Mouse (Mus musculus): ENCODE results near the gene Rabggta. TPM values are rescaled to one million over a fixed set of nuclear protein-coding genes. Genes with fewer than 3 reads are reported as not detected.

Rabggta gene
- total and polyA plus RNA-seq, 2 experiments from 2014 or later = 21.8 to 36.8 TPM

DNA sequence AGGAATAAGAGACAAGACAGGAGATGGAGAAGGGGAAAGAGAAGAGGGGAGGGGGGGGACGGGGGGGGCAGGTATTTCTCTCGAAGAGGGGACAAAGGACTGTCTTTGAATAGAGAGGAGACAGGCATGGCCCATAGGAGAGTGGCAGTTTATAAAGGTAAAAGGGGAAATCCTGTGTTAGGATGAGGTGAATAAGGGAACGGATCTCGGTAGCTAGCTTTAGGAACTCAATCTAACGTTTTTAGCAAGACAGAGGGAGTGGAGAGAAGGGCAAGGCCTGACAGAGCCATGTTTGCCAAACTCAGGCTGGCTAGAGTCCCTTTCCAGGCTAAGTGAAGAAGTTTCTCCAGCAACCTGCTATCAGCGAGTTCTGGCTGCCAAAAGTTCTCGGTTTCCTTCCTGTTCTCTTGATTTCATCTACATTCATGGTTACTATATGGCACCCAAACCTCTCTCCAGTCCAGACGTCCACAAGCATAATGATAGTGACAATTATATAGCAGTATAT, 429 bp upstream of the Rabggta start:
- DNase-seq (ENCODE audit: low spot score) = no peak
- no peaks in the 10 kb centered on the region; the same call in 1 of the 2 replicates for H3K4me1 ChIP-seq (ENCODE audit: control insufficient read depth, insufficient read depth)
- no peaks in the 10 kb centered on the region for H3K27me3 ChIP-seq (ENCODE audit: control insufficient read depth, insufficient read depth, low read length)
- H3K36me3 ChIP-seq (replicated peaks; ENCODE audit: control insufficient read depth, insufficient read depth, low read length) = peaks cover 2% of the 10 kb centered on the region
- H3K4me2 ChIP-seq (ENCODE audit: low read depth, low read length) = peak overlapping the region; percentile 68
- TF ChIP-seq CTCF (IDR thresholded peaks at IDR 0.05; ENCODE audit: low read depth) = no peak
- TF ChIP-seq EP300 (IDR thresholded peaks at IDR 0.05; ENCODE audit: low read depth) = no peak
- no peak overlapping the region for H3K27ac ChIP-seq (ENCODE audit: low read depth)
- ATAC-seq (ENCODE audit: insufficient read depth, low read depth) = no peak
- no peaks in the 10 kb centered on the region for H3K9me3 ChIP-seq (replicated peaks; ENCODE audit: control insufficient read depth, low read length)
- H3K9ac ChIP-seq (replicated peaks; ENCODE audit: low read depth, low read length) = 0 out of 2 replicates have a peak overlapping the region, but pooled peaks have one; percentile 12
- WGBS = 40% methylated on average over 8 of the region's 8 CpGs
- H3K4me3 ChIP-seq (ENCODE audit: low read depth, low read length) = peak overlapping the region; percentile 80

DNA sequence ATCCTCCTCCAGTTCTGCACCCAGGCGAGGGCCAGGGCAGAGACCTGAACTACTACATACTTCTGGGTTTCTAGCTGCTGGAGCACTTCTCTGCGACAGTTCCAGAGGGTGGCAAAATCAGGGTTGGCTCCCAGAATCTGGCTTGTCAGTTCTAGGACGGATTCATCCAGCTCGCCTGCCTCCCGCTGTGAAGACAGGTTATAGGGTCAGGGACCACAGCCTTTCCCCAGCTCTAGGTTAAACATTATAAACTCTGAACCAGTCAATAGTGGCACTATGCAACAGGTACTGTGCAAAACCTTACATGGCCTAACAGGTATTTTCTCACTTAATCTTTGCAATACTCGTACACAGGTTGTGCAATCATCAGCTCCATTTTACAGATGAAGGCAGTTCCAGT, 987 bp downstream of the Rabggta start:
- no peak for DNase-seq (ENCODE audit: low spot score)
- TF ChIP-seq CTCF (IDR thresholded peaks at IDR 0.05; ENCODE audit: low read depth) = no peak
- WGBS = 91% methylated on average over 6 of the region's 6 CpGs

DNA sequence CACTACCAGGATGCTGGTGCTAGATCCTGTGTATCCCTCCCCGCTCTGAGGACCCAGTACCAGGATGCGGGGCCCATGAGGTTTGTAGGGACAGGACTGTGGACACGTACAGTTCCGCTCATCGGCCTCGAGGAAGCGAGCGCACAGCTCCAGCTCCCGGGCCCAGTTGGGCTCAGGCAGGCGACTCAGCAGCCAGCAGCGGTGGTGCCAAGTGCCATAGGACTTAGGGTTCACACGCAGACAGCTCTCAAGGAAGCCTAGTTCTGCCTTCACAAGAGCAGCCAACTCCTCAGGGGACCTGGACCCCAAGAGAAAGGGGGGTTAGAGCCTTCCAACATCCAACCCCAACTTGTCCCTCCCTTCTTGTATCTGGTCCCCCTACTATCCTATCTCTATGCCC, 1.4 kb downstream of the Rabggta start:
- Histone ChIP-seq H3K9ac (replicated peaks; ENCODE audit: low read depth, low read length) (no peak overlapping the region), H3K4me2 (ENCODE audit: low read depth, low read length) (no peak overlapping the region), H3K4me1 (ENCODE audit: control insufficient read depth, insufficient read depth) (no peaks in the 10 kb centered on the region; the same call in 1 of the 2 replicates), H3K27ac (ENCODE audit: low read depth) (no peak overlapping the region), H3K27me3 (ENCODE audit: control insufficient read depth, insufficient read depth, low read length) (no peaks in the 10 kb centered on the region), H3K9me3 (replicated peaks; ENCODE audit: control insufficient read depth, low read length) (no peaks in the 10 kb centered on the region), H3K36me3 (replicated peaks; ENCODE audit: control insufficient read depth, insufficient read depth, low read length) (peaks cover 17% of the 10 kb centered on the region), H3K4me3 (ENCODE audit: low read depth, low read length) (no peak overlapping the region)
- no peak for TF ChIP-seq CTCF (IDR thresholded peaks at IDR 0.05; ENCODE audit: low read depth)
- no peak for TF ChIP-seq EP300 (IDR thresholded peaks at IDR 0.05; ENCODE audit: low read depth)
- no peak for ATAC-seq (ENCODE audit: insufficient read depth, low read depth)
- 94% methylated on average over 12 of the region's 12 CpGs for WGBS
- no peak for DNase-seq (ENCODE audit: low spot score)

More for the DNA sequence above, 987 bp downstream of the Rabggta start:
- no peaks in the 10 kb centered on the region for H3K9me3 ChIP-seq (replicated peaks; ENCODE audit: control insufficient read depth, low read length)
- peak overlapping the region; percentile 68 for H3K4me2 ChIP-seq (ENCODE audit: low read depth, low read length)
- ATAC-seq (ENCODE audit: insufficient read depth, low read depth) = no peak
- peak overlapping the region; percentile 80 for H3K4me3 ChIP-seq (ENCODE audit: low read depth, low read length)
- H3K27me3 ChIP-seq (ENCODE audit: control insufficient read depth, insufficient read depth, low read length) = no peaks in the 10 kb centered on the region
- H3K27ac ChIP-seq (ENCODE audit: low read depth) = no peak overlapping the region
- no peaks in the 10 kb centered on the region; the same call in 1 of the 2 replicates for H3K4me1 ChIP-seq (ENCODE audit: control insufficient read depth, insufficient read depth)
- H3K9ac ChIP-seq (replicated peaks; ENCODE audit: low read depth, low read length) = no peak overlapping the region
- H3K36me3 ChIP-seq (replicated peaks; ENCODE audit: control insufficient read depth, insufficient read depth, low read length) = peaks cover 16% of the 10 kb centered on the region

DNA sequence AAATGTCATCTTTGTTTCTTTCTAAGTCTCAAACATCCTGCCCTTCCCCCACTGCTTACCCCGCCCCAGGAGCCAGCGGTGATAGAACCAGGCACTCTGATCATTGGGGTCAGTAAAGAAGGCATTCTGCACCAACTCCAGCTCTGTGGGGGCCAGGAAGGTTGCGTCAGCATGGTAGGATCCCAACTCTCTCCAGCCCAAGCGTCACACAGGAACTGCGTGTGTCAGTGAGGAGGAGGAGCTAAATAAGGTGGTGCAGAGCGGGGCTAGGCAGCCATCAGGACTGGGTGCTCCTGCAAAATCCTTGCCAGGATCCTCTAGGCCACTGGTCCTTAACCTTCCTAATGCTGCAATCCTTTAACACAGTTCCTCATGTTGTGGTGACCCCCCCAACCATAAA, 2.3 kb downstream of the Rabggta start:
- no peak for DNase-seq (ENCODE audit: low spot score)
- H3K9ac ChIP-seq (replicated peaks; ENCODE audit: low read depth, low read length) = no peak overlapping the region
- WGBS = 91% methylated on average over 6 of the region's 6 CpGs
- no peaks in the 10 kb centered on the region; the same call in 1 of the 2 replicates for H3K4me1 ChIP-seq (ENCODE audit: control insufficient read depth, insufficient read depth)
- H3K4me2 ChIP-seq (ENCODE audit: low read depth, low read length) = no peak overlapping the region
- TF ChIP-seq CTCF (IDR thresholded peaks at IDR 0.05; ENCODE audit: low read depth) = no peak
- TF ChIP-seq EP300 (IDR thresholded peaks at IDR 0.05; ENCODE audit: low read depth) = no peak
- H3K27me3 ChIP-seq (ENCODE audit: control insufficient read depth, insufficient read depth, low read length) = no peaks in the 10 kb centered on the region
- H3K9me3 ChIP-seq (replicated peaks; ENCODE audit: control insufficient read depth, low read length) = no peaks in the 10 kb centered on the region
- no peak overlapping the region for H3K4me3 ChIP-seq (ENCODE audit: low read depth, low read length)
- no peak for ATAC-seq (ENCODE audit: insufficient read depth, low read depth)
- no peak overlapping the region for H3K27ac ChIP-seq (ENCODE audit: low read depth)
- H3K36me3 ChIP-seq (replicated peaks; ENCODE audit: control insufficient read depth, insufficient read depth, low read length) = peaks cover 17% of the 10 kb centered on the region

DNA sequence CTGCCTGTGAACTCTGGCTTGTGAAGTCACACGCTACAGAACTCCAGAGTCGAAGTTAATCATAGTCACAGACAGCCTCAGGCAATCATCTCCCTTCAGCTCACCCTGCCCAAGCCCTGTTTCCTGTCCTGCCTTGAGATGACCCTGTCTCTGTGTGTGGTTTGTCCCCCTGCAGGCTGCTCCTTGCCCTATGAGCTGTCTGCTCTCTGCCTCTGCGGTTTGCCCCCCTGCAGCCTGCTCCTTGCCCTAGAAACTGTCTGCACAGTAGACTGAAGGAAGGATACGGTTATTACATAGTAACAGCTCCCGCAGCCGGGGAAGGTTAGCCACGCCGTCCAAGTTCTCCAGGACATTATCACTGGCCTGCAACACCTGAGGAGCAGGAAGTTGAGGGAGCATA, 5.2 kb downstream of the Rabggta start:
- 81% methylated on average over 8 of the region's 8 CpGs for WGBS
- Histone ChIP-seq H3K27ac (ENCODE audit: low read depth) (no peak overlapping the region), H3K4me2 (ENCODE audit: low read depth, low read length) (no peak overlapping the region), H3K9me3 (replicated peaks; ENCODE audit: control insufficient read depth, low read length) (no peaks in the 10 kb centered on the region), H3K36me3 (replicated peaks; ENCODE audit: control insufficient read depth, insufficient read depth, low read length) (peaks cover 17% of the 10 kb centered on the region), H3K9ac (replicated peaks; ENCODE audit: low read depth, low read length) (no peak overlapping the region), H3K4me3 (ENCODE audit: low read depth, low read length) (no peak overlapping the region), H3K27me3 (ENCODE audit: control insufficient read depth, insufficient read depth, low read length) (peaks cover 19% of the 10 kb centered on the region), H3K4me1 (ENCODE audit: control insufficient read depth, insufficient read depth) (no peaks in the 10 kb centered on the region; the same call in 1 of the 2 replicates)
- TF ChIP-seq EP300 (IDR thresholded peaks at IDR 0.05; ENCODE audit: low read depth) (no peak), CTCF (IDR thresholded peaks at IDR 0.05; ENCODE audit: low read depth) (no peak)
- ATAC-seq (ENCODE audit: insufficient read depth, low read depth) (no peak), DNase-seq (ENCODE audit: low spot score) (no peak)

DNA sequence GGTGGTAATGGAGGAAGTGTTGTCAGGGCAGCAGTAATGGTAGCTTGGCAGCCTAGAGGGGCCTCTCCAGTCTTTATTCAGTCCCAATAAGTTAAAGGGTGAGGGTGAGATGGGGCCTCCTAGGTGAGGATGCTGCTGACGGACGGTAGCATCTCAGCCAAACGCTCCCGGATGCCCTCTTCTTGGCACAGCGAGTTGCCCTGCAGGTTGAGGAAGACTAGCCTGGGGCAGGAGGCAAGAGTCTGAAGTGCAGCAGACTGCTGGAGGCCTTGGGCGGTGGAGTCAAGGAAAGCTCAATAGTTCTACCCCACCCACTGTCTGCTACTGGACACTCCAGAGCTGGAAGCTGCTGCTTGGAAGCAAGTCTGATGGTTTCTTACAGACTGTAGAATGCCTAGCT, 5.8 kb downstream of the Rabggta start:
- Histone ChIP-seq H3K27ac (ENCODE audit: low read depth) (no peak overlapping the region), H3K4me2 (ENCODE audit: low read depth, low read length) (no peak overlapping the region), H3K9me3 (replicated peaks; ENCODE audit: control insufficient read depth, low read length) (no peaks in the 10 kb centered on the region), H3K4me1 (ENCODE audit: control insufficient read depth, insufficient read depth) (no peaks in the 10 kb centered on the region; the same call in 1 of the 2 replicates), H3K9ac (replicated peaks; ENCODE audit: low read depth, low read length) (no peak overlapping the region), H3K4me3 (ENCODE audit: low read depth, low read length) (no peak overlapping the region), H3K36me3 (replicated peaks; ENCODE audit: control insufficient read depth, insufficient read depth, low read length) (peaks cover 17% of the 10 kb centered on the region), H3K27me3 (ENCODE audit: control insufficient read depth, insufficient read depth, low read length) (peaks cover 22% of the 10 kb centered on the region)
- ATAC-seq (ENCODE audit: insufficient read depth, low read depth) = no peak; the same call in 1 of the 2 replicates
- 90% methylated on average over 6 of the region's 6 CpGs for WGBS
- TF ChIP-seq CTCF (IDR thresholded peaks at IDR 0.05; ENCODE audit: low read depth) (no peak), EP300 (IDR thresholded peaks at IDR 0.05; ENCODE audit: low read depth) (no peak)
- no peak for DNase-seq (ENCODE audit: low spot score)

All from heart, postnatal 0 days (tissue).